Mouse (Mus musculus): ENCODE data around the gene Fam120a.

Gene Fam120a

DNA sequence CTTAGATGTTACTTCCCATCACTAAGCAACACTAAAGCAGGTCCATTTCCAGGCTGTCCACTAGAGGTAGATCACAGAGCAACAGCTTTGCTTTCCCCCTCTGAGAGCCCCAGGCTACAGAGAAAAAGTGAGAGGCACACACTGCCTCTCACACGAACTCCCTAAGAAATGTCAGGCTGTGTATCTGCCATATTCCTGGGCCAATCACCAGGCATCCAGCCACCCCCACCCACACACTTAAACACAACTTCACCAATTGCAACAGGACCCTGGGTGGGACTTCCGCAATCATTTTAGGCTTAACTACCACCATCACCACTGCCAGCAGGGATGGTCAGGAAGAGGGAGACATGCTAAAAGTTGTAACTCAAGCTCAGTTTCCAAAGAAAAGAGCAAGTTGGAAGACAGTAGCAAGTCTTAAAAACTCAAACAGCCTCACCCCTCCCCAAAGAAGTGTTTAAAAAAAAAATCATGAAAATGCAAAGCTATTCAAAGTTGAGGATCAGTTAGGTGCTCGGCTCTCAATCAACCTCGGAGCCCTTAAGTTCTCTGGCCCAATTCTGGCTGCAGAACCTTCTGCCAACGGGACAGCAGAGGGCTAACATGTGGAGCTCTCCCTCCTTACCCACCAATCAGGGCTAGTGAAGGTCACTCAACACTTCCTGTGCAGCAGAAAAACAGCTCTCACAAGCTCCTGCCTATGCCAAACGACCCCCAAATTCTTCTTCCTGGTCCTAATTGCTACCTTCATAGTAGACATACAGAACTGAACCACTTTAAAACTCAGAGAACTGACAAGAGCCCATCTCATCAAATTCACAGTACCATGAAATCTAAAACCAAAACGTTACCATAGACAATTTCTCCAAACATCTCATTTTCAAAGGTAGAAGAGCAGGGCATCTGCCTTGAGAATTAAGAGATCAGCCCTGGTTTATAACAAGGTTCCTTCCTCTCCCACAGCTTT, 2.0 kb downstream of the Fam120a start:
- peak; percentile 92 for DNase-seq

DNA sequence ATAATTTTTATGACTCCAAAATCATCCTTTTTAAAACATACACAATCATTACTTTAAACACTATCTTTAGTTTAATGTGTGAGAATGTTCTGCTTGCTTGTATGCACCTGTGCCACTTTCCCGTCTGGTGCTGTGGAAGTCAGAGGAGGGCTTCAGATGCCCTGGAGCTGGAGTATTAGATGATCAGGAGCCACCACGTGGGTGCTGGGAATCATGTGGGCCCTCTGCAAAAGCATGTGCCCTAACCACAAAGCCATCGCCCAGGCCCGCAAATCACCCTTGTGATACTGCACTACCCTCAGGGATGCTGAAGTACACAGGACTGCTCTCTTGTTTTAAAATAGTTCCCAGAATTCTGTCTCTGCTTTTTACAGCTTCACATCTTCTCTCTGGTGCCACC, 3.0 kb downstream of the Fam120a start:
- DNase-seq = no peak

DNA sequence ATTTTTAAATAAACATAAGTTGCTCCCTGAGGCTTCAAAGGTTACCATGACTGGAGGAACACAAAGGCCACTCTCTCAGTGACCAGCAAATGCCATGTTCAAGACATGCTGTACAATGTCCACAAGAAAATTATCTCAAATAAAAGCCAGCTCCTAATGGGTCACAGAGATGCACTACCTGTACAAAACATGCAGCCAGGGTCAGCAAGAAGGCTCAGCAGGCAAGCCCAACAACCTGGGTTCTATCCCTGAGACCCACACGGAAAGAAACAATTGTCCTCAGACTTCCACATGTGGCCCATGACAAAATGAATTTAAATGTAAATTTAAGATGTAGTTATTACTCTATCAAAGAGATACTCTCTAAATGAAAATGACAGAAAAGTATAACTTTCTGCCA, 4.7 kb downstream of the Fam120a start:
- no peak for DNase-seq

GRCm38 (mm10) chr13:48962519-48962918, 5.3 kb downstream of the Fam120a start:
- peak; percentile 54 for DNase-seq

DNA sequence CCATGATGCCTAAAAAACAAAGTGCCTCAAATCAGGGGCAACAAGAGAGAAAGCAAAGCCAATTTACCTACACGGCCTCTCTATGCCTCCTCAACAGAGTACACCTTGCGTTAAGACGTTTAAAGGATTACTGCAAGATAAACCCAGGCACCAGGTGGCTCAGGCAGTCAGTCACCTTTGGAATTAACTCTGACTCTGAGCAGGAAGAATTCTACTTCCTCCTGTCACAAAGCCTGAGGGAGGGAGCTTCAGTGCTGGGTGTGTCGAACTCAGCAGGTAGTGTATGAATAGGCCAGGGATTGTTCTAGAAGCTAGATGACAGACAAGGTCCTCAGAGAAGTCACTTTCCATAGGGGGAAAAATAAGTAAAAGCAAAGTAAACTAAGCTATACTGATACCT, 9.2 kb downstream of the Fam120a start:
- no peak for DNase-seq

DNA sequence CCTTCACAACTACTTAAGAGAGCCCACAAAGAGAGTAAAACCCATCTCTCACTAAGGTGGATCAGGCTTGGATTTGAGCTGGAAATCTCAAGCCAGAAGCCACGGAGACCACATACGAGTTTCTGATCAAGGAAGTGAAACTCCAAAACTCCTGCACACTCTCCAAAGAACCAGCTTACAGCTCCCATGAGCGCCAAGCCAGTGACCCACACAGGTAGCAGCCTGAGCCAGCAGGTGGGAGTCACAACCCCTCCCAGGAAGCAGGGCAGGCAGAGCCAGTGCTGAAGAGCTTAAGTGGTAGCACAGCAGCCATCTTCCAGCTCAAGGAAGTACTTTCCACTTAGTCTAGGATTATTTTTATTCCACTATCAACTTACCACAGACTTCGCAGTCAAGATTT, 13.0 kb downstream of the Fam120a start:
- no peak for DNase-seq

DNA sequence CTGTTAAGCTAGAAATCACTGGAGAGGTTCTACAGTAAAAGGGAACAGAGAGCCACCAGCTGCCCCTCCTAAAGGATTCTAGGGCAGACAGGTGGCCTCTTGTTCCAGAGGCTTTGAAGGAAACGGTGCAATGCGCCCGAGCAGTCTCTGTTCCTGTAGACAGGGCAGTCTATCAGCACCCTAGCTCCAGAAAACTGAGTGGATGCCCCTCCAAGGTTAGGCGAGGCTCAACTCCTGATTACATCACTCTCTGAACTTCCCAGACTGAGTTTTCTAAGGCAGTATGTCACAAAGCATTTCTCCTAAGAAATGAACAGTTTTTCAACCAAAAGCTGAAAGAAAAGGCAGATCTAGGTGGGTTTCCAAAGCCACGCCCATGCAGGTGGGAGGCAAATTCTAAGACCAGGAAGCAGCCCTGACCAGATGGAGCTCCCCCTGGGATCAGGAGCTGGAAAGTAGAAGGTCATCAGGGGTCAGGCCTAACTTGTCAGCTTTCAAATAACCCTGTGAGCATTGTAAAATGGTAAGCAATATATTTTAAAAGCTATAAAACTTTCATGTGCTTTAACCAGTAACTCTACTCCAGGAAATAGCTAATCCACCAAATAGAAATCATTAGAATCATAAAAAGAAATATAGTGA, 17.1 kb downstream of the Fam120a start:
- no peak for DNase-seq

DNA sequence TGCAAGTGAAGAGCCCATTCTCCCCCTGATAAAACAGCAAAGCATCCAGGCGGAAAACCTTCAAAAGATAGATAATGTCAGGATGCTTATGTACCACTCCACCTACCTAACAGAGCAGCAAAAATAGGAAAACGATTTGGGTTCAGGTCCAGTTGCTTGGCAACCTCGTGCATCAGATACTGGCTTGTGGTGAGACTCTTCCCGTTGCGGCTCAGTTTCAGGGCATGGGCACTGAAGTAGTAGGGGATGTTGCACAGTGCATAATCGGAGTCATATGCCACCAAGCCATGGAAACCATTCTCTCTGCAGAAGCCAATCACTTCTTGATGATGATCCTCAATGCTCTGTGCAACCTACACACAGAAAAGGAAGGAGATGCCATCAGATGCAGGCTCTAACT, 18.9 kb downstream of the Fam120a start:
- no peak for DNase-seq

GRCm38 (mm10) chr13:48944571-48944970, 23.2 kb downstream of the Fam120a start:
- no peak for DNase-seq

GRCm38 (mm10) chr13:48942471-48942870, 25.3 kb downstream of the Fam120a start:
- no peak for DNase-seq

- DNase-seq = no peak
Observed at GRCm38 (mm10) chr13:48941773-48942172, 26.0 kb downstream of the Fam120a start.

DNA sequence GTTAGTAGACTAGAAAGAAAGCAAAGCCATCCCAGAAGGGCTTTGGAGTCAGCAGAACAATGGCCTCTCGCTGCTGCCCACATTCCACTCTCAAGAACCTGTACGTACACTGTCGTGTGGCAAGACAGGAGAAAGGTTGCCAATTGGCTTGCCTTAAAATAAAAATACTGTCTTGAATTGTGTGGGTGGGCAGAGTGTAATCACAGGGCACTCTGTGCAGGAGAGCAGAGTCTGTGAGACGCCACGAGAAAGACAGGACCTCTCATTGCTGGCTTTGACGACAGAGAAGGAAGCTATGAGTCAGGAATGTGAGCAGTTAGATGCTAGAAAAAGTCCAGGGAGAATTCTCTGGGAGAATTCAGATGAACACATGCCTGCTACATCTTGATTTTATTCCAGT, 33.2 kb downstream of the Fam120a start:
- no peak for DNase-seq

- no peak for DNase-seq
Observed at GRCm38 (mm10) chr13:48932692-48933091, 35.1 kb downstream of the Fam120a start.

DNA sequence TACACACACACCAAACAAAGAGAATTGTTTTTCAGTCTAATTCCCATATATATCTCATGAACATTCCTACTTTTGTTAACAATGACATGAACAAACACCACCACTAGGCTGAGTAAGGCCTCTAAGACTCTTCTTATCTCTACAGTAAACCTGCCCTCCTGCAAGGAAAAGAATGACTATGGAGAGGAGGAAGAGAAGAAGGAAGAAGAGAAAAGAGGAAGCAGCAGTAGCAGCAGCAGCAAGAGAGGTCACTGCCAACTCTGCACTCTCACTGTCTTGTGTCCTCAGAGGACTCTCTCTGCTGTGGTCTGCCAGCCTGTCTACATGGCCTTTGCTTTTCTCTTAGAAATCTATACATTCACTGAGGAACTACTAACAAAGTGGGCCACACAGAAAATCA, 36.1 kb downstream of the Fam120a start:
- no peak for DNase-seq

GRCm38 (mm10) chr13:48931232-48931631, 36.6 kb downstream of the Fam120a start:
- no peak for DNase-seq

DNA sequence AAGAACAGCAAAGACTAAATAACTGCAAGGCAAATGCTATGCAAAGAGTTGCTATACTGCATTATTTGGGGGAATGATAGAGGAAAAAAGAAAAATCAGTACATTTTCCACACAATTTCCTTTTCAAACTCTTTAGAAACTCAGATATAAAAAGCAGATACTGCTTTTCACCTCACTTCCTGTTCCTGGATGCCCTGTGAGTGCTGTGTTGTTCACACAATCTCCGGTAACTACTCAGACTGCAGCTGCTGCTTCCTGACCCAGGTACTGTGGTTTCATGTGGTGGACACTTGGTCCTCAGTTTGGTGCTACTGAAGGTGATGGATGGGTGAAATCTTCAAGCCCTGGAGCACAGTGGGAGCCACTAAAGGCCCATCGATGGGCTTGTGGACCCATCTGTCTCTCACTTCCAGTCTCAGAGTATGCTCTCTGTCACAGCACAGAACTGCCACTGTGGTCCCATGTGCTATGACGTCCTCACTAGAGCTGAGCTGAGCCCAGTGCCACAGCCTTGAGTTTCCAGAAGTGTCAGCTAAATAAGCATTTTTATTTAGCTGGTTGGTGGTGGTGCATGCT, 38.2 kb downstream of the Fam120a start:
- no peak for DNase-seq

- no peak for DNase-seq
Observed at GRCm38 (mm10) chr13:48927609-48928008, 40.2 kb downstream of the Fam120a start.

DNA sequence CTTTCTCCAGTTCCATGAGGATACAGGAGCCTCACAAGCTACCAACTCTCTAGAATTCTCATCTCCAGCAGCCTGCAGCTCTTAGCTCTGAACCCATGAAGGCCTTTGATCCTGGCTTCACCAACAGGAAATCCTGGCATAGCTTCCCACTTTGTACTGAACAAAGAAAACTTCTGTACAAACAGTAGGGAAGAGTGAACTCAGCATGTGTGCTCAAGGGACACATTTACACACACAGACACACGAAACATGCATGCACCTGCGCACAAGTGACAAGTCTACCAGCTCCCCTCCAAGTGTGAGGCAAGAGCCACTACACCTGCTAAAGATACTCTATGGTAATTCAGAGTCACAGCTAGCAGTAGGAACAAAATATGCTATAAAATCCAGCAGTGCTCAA, 45.1 kb downstream of the Fam120a start:
- DNase-seq = no peak

- DNase-seq = no peak
Observed at GRCm38 (mm10) chr13:48921256-48921655, 46.6 kb downstream of the Fam120a start.

DNA sequence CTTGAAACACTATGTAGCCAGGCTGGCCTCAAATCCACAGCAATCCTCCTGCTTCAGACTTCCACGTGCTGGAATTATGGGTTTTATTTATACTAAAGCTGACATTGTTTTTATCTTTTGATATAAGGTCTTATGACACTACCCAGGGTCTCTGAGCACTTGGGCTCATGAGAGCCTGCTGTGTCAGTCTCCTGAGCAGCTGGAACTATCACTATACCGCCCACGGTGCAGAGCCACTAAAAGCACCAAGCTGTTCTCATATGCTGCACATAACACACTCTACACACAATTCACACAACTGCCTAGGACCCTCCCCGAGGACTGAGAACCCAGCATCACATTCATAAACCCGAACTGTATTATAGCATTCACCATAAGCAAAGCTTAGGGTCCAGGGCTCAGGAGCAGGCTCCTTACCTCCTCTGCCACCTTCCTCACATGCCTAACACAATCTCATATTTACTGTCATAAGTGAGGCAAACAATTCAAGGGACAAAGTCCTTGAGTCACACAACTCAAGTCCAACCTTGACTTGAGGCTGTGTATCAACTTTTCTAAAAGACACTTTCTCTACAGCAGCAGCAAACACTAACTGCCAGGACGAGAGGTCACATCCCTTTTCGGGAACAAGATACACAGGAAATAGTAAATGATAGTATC, 47.9 kb downstream of the Fam120a start:
- DNase-seq = no peak

- no peak for DNase-seq
Observed at GRCm38 (mm10) chr13:48917113-48917599, 50.7 kb downstream of the Fam120a start.

DNA sequence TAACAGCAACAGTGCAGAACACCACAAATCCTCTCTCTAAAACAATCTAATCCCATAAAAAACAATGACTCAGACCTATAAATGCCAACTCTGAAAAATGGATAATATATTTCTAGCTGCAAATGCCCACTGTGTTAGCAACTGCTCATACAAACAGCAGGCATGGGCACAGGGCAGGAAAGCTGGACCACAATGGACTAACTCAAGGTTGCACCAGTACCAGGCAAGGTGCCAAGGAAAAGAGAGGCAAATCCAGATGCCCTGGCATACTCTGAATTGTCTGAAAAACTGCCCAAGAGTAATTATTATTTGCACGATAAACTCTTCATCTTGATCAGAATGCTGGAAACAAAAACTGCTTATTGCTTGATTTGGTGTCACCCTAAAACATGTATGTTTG, 54.1 kb downstream of the Fam120a start:
- peak; percentile 31 for DNase-seq

- DNase-seq = no peak
Observed at GRCm38 (mm10) chr13:48913141-48913540, 54.7 kb downstream of the Fam120a start.

Data from lung, postnatal 36 days (tissue).